ENCODE assay signal across 34 mouse cellular contexts in the genomic region with DNA sequence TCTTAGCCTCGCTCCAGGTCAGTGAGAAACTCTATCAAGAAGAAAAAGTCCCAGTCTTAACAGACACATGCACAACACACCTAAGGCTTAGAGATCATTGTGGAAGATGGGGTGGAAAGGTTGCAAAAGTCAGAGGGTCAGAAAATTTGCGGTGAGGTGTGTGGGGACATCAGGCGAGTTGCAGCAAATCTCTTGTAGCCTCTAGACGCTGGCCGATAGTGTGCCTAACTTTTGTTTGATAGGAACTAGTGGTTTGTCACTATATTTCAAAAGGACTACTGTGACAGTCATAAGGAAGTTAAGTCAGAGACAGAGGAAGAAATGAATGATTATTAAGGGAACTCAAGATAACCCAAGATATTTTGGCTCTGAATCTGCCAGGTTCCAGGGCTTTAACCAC. TPM values are rescaled to one million over a fixed set of nuclear protein-coding genes. Genes with fewer than 3 reads are reported as not detected.
A peak's percentile ranks its signal among the peaks of the same experiment; 100 is the strongest.
DNase-seq lines count a peak whose midpoint lies in the region; ATAC-seq and TF ChIP-seq lines count a peak whose summit lies in the region.
"Had no signal": no experiment of that assay in that cellular context is flagged by ENCODE, and none has a peak within 500 bp of the region (broad histone marks: within the 10 kb centered on the region; RNA-seq: fewer than 3 reads in every experiment).

No protein-coding gene starts in this region.

- H3K9me3 ChIP-seq in lung, embryonic 14.5 days (ENCODE audit: low read depth, low read length): no peaks in the 10 kb centered on the region
- H3K9me3 ChIP-seq in stomach, postnatal 0 days (ENCODE audit: control insufficient read depth, low read length): no peaks in the 10 kb centered on the region
- H3K9me3 ChIP-seq: embryonic facial prominence, embryonic 10.5 days; embryonic facial prominence, embryonic 15.5 days; forebrain, embryonic 13.5 days; heart, embryonic 12.5 days; limb, embryonic 13.5 days; midbrain, embryonic 10.5 days; midbrain, embryonic 15.5 days; neural tube, embryonic 15.5 days had no signal

- DNase-seq in lung, embryonic 14.5 days: no peak
- DNase-seq in lung, postnatal 14 days: no peak
- DNase-seq in stomach, postnatal 0 days (ENCODE audit: low spot score): peak; percentile 12
- DNase-seq in kidney, adult 9 months: no peak
- DNase-seq in heart, adult 9 months (ENCODE audit: low spot score in 2 of 2): no peak
- DNase-seq: adrenal gland, postnatal 14 days; cerebellum, adult 8-10 months; gastrocnemius, postnatal 14 days; heart, adult 18-20 months; liver, postnatal 0 days; right cerebral cortex, postnatal 14 days; thymus, postnatal 4 days had no signal

- ATAC-seq in lung, embryonic 14.5 days (ENCODE audit: insufficient read depth): no peak
- ATAC-seq in granulocyte monocyte progenitor cell, adult 5-6 weeks (replicated peaks; ENCODE audit: poor library complexity, severe bottlenecking): peak; percentile 57
- ATAC-seq in megakaryocyte, adult 5-6 weeks (ENCODE audit: poor library complexity, severe bottlenecking): peak; percentile 87
- no peak for ATAC-seq in stomach, postnatal 0 days (ENCODE audit: low FRiP score, low TSS enrichment)
- ATAC-seq: CD4-positive, CD25-positive, alpha-beta regulatory T cell, adult 4 months; forebrain, embryonic 13.5 days; liver, postnatal 0 days had no signal

- H3K4me2 ChIP-seq in lung, embryonic 14.5 days: no peak overlapping the region
- H3K4me2 ChIP-seq in stomach, postnatal 0 days (replicated peaks; ENCODE audit: low read depth): no peak overlapping the region; the same call in 1 of the 2 replicates
- H3K4me2 ChIP-seq: embryonic facial prominence, embryonic 15.5 days; forebrain, embryonic 13.5 days; heart, embryonic 12.5 days; hindbrain, embryonic 14.5 days; limb, embryonic 13.5 days; liver, embryonic 11.5 days; midbrain, embryonic 15.5 days; neural tube, embryonic 15.5 days had no signal

- peak overlapping the region; percentile 37; the same call in 1 of the 2 replicates for H3K27ac ChIP-seq in lung, embryonic 14.5 days (ENCODE audit: low read depth)
- H3K27ac ChIP-seq in stomach, postnatal 0 days (replicated peaks): peak overlapping the region; percentile 90
- H3K27ac ChIP-seq: embryonic facial prominence, embryonic 10.5 days; embryonic facial prominence, embryonic 15.5 days; forebrain, embryonic 13.5 days; hindbrain, embryonic 14.5 days; limb, embryonic 13.5 days; midbrain, embryonic 10.5 days; midbrain, embryonic 15.5 days; neural tube, embryonic 15.5 days had no signal

- H3K4me1 ChIP-seq in lung, embryonic 14.5 days (ENCODE audit: insufficient read depth): peaks cover 13% of the 10 kb centered on the region; the same call in 1 of the 2 replicates
- no peaks in the 10 kb centered on the region for H3K4me1 ChIP-seq in stomach, postnatal 0 days (replicated peaks; ENCODE audit: control insufficient read depth, insufficient read depth)

- no peak for TF ChIP-seq CTCF in lung, embryonic 14.5 days (IDR thresholded peaks at IDR 0.05; ENCODE audit: low read depth)
- no peak for TF ChIP-seq CTCF in stomach, postnatal 0 days (IDR thresholded peaks at IDR 0.05; ENCODE audit: low read depth)

- no peak overlapping the region for H3K4me3 ChIP-seq in lung, embryonic 14.5 days (ENCODE audit: low read depth, low read length)
- no peak overlapping the region for H3K4me3 ChIP-seq in stomach, postnatal 0 days (ENCODE audit: low read depth, low read length)
- H3K4me3 ChIP-seq: embryonic facial prominence, embryonic 10.5 days; embryonic facial prominence, embryonic 15.5 days; forebrain, embryonic 13.5 days; heart, embryonic 12.5 days; limb, embryonic 13.5 days; midbrain, embryonic 10.5 days; midbrain, embryonic 15.5 days; neural tube, embryonic 15.5 days had no signal

- H3K27me3 ChIP-seq in lung, embryonic 14.5 days (ENCODE audit: insufficient read depth, low read length): no peaks in the 10 kb centered on the region
- H3K27me3 ChIP-seq in stomach, postnatal 0 days (ENCODE audit: control insufficient read depth, insufficient read depth, low read length): no peaks in the 10 kb centered on the region
- H3K27me3 ChIP-seq: embryonic facial prominence, embryonic 15.5 days; forebrain, embryonic 13.5 days; heart, embryonic 12.5 days; limb, embryonic 13.5 days; midbrain, embryonic 15.5 days; neural tube, embryonic 15.5 days had no signal

- no peaks in the 10 kb centered on the region for H3K36me3 ChIP-seq in lung, embryonic 14.5 days (ENCODE audit: insufficient read depth)
- H3K36me3 ChIP-seq in stomach, postnatal 0 days (ENCODE audit: control insufficient read depth, insufficient read depth, low read length): no peaks in the 10 kb centered on the region
- H3K36me3 ChIP-seq: embryonic facial prominence, embryonic 10.5 days; embryonic facial prominence, embryonic 15.5 days; heart, embryonic 12.5 days; limb, embryonic 13.5 days; midbrain, embryonic 10.5 days; midbrain, embryonic 15.5 days; neural tube, embryonic 15.5 days had no signal

- H3K9ac ChIP-seq in lung, embryonic 14.5 days: no peak overlapping the region
- H3K9ac ChIP-seq in stomach, postnatal 0 days (ENCODE audit: low read length): no peak overlapping the region
- H3K9ac ChIP-seq: embryonic facial prominence, embryonic 15.5 days; forebrain, embryonic 13.5 days; heart, embryonic 12.5 days; hindbrain, embryonic 14.5 days; limb, embryonic 13.5 days; liver, postnatal 0 days; midbrain, embryonic 15.5 days; neural tube, embryonic 15.5 days had no signal

- no peak for TF ChIP-seq EP300 in stomach, postnatal 0 days (optimal IDR thresholded peaks at IDR 0.05)

- 83% methylated on average over 5 of the region's 5 CpGs for WGBS in lung, embryonic 14.5 days
- WGBS in stomach, postnatal 0 days: 77% methylated on average over 5 of the region's 5 CpGs

RNA-seq across cellular contexts. Expression of gene S100a6, which starts 14.7 kb away (rescaled TPM):
- polyA plus RNA-seq in lung, embryonic 14.5 days (2014; fragmentation: Nextera tagmentation; extraction: Ambion mirVana): 84.2 and 100 TPM in 2 replicates
- total RNA-seq in granulocyte monocyte progenitor cell, adult 5-6 weeks (2014; fragmentation: Nextera tagmentation): 3.6 and 13.4 TPM in 2 replicates
- total RNA-seq in granulocyte monocyte progenitor cell, adult 5-6 weeks (2017): 13.0 and 18.6 TPM in 2 replicates
- total RNA-seq in megakaryocyte, adult 5-6 weeks (2015): 2,141 and 2,313 TPM in 2 replicates
- 1,043 and 1,047 TPM in 2 replicates for total RNA-seq in megakaryocyte, adult 5-6 weeks (2017)
- polyA plus RNA-seq in stomach, postnatal 0 days (2015; fragmentation: Nextera tagmentation; extraction: Ambion mirVana): 3,650 and 3,685 TPM in 2 replicates

RNA-seq across cellular contexts. Expression of gene S100a5, which starts 19.0 kb away (rescaled TPM):
- polyA plus RNA-seq in lung, embryonic 14.5 days (2014; fragmentation: Nextera tagmentation; extraction: Ambion mirVana): not detected in 2 replicates
- total RNA-seq in granulocyte monocyte progenitor cell, adult 5-6 weeks (2014; fragmentation: Nextera tagmentation): not detected in 2 replicates
- total RNA-seq in granulocyte monocyte progenitor cell, adult 5-6 weeks (2017): not detected in 2 replicates
- not detected in 2 replicates for total RNA-seq in megakaryocyte, adult 5-6 weeks (2015)
- 3.4 TPM in 1 of 2 replicates, not detected in the other for total RNA-seq in megakaryocyte, adult 5-6 weeks (2017)
- 9.6 and 10.5 TPM in 2 replicates for polyA plus RNA-seq in stomach, postnatal 0 days (2015; fragmentation: Nextera tagmentation; extraction: Ambion mirVana)
- total RNA-seq: adrenal gland, postnatal 14 days; gastrocnemius, postnatal 14 days; heart, adult 18-20 months; hematopoietic stem cell, adult 5-6 weeks; layer of hippocampus, postnatal 10 days; left cerebral cortex, adult 18-20 months; left cerebral cortex, postnatal 25 days had no signal
- polyA plus RNA-seq: CD4-positive, CD25-positive, alpha-beta regulatory T cell, adult 4 months; embryonic facial prominence, embryonic 10.5 days; forebrain, embryonic 13.5 days; heart, embryonic 12.5 days; heart, postnatal 0 days; hindbrain, embryonic 14.5 days; kidney, embryonic 14.5 days; limb, embryonic 13.5 days; liver, embryonic 11.5 days; liver, postnatal 0 days; midbrain, embryonic 10.5 days; midbrain, embryonic 15.5 days; neural tube, embryonic 15.5 days; small intestine, adult 2 months; testis, adult 2 months had no signal

RNA-seq across cellular contexts. Expression of gene S100a4, which starts 23.8 kb away (rescaled TPM):
- polyA plus RNA-seq in lung, embryonic 14.5 days (2014; fragmentation: Nextera tagmentation; extraction: Ambion mirVana): 3.1 and 3.7 TPM in 2 replicates
- 20.4 and 46.6 TPM in 2 replicates for total RNA-seq in granulocyte monocyte progenitor cell, adult 5-6 weeks (2014; fragmentation: Nextera tagmentation)
- 21.0 and 41.8 TPM in 2 replicates for total RNA-seq in granulocyte monocyte progenitor cell, adult 5-6 weeks (2017)
- total RNA-seq in megakaryocyte, adult 5-6 weeks (2015): 2,878 and 2,936 TPM in 2 replicates
- 3,102 and 3,469 TPM in 2 replicates for total RNA-seq in megakaryocyte, adult 5-6 weeks (2017)
- polyA plus RNA-seq in stomach, postnatal 0 days (2015; fragmentation: Nextera tagmentation; extraction: Ambion mirVana): 12.1 and 17.4 TPM in 2 replicates

RNA-seq across cellular contexts. Expression of gene Gm42674, which starts 25.7 kb away (rescaled TPM):
- not detected in 2 replicates for polyA plus RNA-seq in lung, embryonic 14.5 days (2014; fragmentation: Nextera tagmentation; extraction: Ambion mirVana)
- not detected in 2 replicates for total RNA-seq in granulocyte monocyte progenitor cell, adult 5-6 weeks (2014; fragmentation: Nextera tagmentation)
- total RNA-seq in granulocyte monocyte progenitor cell, adult 5-6 weeks (2017): not detected in 2 replicates
- total RNA-seq in megakaryocyte, adult 5-6 weeks (2015): not detected in 2 replicates
- total RNA-seq in megakaryocyte, adult 5-6 weeks (2017): 2.9 and 5.7 TPM in 2 replicates
- polyA plus RNA-seq in stomach, postnatal 0 days (2015; fragmentation: Nextera tagmentation; extraction: Ambion mirVana): not detected in 2 replicates
- total RNA-seq: adrenal gland, postnatal 14 days; gastrocnemius, postnatal 14 days; heart, adult 18-20 months; hematopoietic stem cell, adult 5-6 weeks; layer of hippocampus, postnatal 10 days; left cerebral cortex, adult 18-20 months; left cerebral cortex, postnatal 25 days had no signal
- polyA plus RNA-seq: CD4-positive, CD25-positive, alpha-beta regulatory T cell, adult 4 months; embryonic facial prominence, embryonic 10.5 days; embryonic facial prominence, embryonic 15.5 days; forebrain, embryonic 13.5 days; heart, embryonic 12.5 days; heart, postnatal 0 days; hindbrain, embryonic 14.5 days; kidney, embryonic 14.5 days; limb, embryonic 13.5 days; liver, embryonic 11.5 days; liver, postnatal 0 days; midbrain, embryonic 10.5 days; midbrain, embryonic 15.5 days; neural tube, embryonic 15.5 days; small intestine, adult 2 months; testis, adult 2 months; thymus, postnatal 0 days had no signal

RNA-seq across cellular contexts. Expression of gene S100a7a, which starts 26.5 kb away (rescaled TPM):
- polyA plus RNA-seq in lung, embryonic 14.5 days (2014; fragmentation: Nextera tagmentation; extraction: Ambion mirVana): not detected in 2 replicates
- not detected in 2 replicates for total RNA-seq in granulocyte monocyte progenitor cell, adult 5-6 weeks (2014; fragmentation: Nextera tagmentation)
- not detected in 2 replicates for total RNA-seq in granulocyte monocyte progenitor cell, adult 5-6 weeks (2017)
- 0.11 and 0.31 TPM in 2 replicates for total RNA-seq in megakaryocyte, adult 5-6 weeks (2015)
- total RNA-seq in megakaryocyte, adult 5-6 weeks (2017): 0.29 TPM in 1 of 2 replicates, not detected in the other
- 24.5 and 27.3 TPM in 2 replicates for polyA plus RNA-seq in stomach, postnatal 0 days (2015; fragmentation: Nextera tagmentation; extraction: Ambion mirVana)
- total RNA-seq: adrenal gland, postnatal 14 days; hematopoietic stem cell, adult 5-6 weeks had no signal
- polyA plus RNA-seq: CD4-positive, CD25-positive, alpha-beta regulatory T cell, adult 4 months; embryonic facial prominence, embryonic 10.5 days; heart, postnatal 0 days; hindbrain, embryonic 14.5 days; kidney, embryonic 14.5 days; limb, embryonic 13.5 days; liver, embryonic 11.5 days; liver, postnatal 0 days; midbrain, embryonic 15.5 days; neural tube, embryonic 15.5 days; testis, adult 2 months had no signal

Comparison
In these comparisons a context has a peak if more than half of its experiments do, and no peak if none do; other contexts are left out.
1. ATAC-seq: peak in granulocyte monocyte progenitor cell, adult 5-6 weeks (single experiment) and megakaryocyte, adult 5-6 weeks (single experiment); none in lung, embryonic 14.5 days (single experiment) and stomach, postnatal 0 days (single experiment).
2. RNA of gene S100a6, which starts 14.7 kb away (total RNA-seq): 1,043 to 2,313 TPM in megakaryocyte, adult 5-6 weeks; 3.6 to 18.6 TPM in granulocyte monocyte progenitor cell, adult 5-6 weeks; every median in the first group is over 10 times any median in the second.
3. RNA of gene S100a4, which starts 23.8 kb away (total RNA-seq): 2,878 to 3,469 TPM in megakaryocyte, adult 5-6 weeks; 20.4 to 46.6 TPM in granulocyte monocyte progenitor cell, adult 5-6 weeks; every median in the first group is over 10 times any median in the second.